Mouse (Mus musculus): ENCODE measurements at regions not wholly inside any gene's neighbourhood (a gene's known extent, or its start where the extent isn't known, plus 50 kb on each side); places are given as distances from the start of the nearest gene placed in this dataset.
"Not testable (repeated sequence)": the region's sequence is repeated elsewhere in the genome, so short reads cannot be mapped to it uniquely, and the experiment has no call there.

DNA sequence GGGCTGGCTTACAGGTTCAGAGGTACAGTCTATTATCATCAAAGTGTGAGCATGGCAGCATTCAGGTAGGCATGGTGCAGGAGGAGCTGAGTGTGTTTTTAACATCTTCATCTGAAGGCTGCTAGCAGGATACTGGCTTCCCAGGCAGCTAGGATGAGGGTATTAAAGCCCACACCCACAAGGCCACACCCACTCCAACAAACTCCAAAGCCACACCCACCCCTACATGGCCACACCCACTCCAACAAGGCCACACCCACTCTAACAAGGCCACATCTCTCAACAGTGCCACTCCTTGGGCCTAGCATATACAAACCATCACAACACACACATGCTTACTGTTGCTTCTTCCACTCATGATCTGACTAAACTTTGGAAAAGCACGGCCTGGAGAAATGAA is 172.5 kb downstream of the Msrb3 start:
- DNase-seq (ENCODE audit: low spot score): no peak

DNA sequence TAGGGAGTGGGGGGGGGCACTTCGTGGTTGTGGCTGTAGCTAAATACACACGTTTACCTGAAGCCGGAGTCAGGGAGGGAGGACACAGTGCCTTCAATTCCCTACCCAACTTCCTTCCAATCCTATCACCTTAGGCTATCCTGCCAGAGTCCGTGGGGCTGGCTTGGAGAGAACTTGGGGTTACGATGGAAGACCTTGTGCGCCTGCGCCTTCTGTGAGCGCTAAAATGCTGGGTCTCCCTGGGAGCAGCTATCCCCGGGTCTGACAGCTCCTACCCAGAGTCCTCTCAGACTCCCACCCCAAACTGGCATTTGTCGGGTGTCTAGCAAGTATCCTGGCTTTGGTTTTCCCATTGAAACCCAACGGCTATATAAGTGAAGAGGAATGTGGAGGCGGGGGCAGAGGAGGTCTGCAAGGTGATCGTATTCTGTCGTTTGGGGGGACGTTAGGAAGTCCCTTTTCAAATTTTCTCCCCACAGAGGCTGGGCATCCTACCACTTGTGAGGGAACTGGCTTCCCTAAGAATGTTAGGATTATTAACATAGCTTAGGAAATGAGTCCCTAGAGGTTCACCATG is 176.9 kb downstream of the Msrb3 start:
- DNase-seq (ENCODE audit: low spot score): no peak

DNA sequence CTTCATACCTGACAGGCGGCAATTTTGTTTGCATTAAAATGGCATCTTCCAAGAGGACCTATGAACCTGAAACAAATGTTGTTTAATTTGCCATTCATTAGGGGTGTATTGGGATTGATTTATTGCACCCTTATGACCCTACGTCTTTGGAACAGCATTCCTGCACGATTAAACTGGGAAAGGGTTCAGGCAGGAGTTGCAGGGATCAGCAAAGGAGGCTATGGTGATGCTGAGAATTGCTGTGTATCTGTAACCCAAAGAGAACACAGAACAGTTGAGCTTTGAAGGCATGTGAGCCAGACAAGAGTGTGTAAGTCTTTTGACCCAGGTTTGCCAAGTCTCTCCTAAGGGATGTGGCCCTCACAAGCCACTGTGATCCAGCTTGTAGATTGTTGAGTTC is 177.9 kb downstream of the Msrb3 start:
- no peak for DNase-seq (ENCODE audit: low spot score)

DNA sequence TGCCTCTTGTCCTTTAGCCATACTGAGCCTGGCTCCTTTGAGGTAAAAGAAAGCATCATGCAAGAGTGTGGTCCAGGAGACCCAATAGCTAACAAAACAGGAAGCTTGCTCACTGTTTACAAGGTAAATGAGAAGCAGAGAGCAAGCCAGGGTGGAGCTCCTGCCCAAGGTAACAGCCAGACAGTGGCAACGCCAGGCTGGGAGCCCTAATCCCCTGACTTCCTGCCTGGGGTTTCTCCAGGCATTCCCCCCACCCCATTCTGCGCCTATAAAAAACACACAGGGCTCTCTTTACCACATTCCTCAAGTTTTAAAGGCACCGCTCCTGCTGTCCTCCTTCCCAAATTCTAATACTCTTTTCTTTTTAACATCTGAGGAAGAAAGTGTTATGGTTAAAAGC is 178.8 kb downstream of the Msrb3 start:
- DNase-seq (ENCODE audit: low spot score): no peak

DNA sequence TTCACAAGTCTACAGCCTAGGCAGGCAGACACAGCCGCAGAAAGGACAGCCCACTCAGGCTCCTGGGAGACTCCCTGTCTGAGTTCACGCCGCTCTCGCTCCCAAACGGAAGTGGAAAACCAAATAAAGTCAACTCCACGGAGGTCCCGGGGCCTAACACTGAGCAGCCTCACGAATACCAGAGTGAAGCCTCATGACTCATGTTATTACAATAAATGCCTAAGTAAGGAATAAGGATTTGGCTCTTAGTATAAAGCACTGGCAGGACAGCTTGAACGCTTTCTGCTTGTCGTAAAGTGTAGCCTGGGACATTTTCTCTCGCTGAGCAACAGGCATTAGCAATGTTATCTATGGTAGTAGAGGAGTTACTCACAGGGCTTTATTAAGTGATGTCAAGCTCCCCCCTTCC is 181.7 kb downstream of the Msrb3 start:
- DNase-seq (ENCODE audit: low spot score): no peak

DNA sequence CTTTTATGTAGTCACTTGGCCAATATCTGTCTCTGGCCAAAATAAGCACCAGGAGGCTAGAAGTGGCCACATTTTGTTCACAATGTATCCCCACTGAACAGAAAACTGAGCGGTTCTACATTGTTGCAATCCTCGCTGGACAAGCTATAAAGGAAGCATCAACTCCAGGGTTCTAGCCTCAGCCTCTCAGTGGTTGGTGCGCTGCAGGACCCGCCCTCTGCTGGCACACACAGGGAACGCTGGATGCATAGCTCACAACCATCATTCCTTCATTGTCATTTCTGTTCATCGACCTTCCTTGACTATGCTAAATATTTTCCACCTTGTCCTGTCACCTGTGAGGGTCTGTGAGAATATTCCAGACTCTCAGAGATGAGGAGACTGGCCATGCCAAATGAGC is 182.5 kb downstream of the Msrb3 start:
- no peak for DNase-seq (ENCODE audit: low spot score)

DNA sequence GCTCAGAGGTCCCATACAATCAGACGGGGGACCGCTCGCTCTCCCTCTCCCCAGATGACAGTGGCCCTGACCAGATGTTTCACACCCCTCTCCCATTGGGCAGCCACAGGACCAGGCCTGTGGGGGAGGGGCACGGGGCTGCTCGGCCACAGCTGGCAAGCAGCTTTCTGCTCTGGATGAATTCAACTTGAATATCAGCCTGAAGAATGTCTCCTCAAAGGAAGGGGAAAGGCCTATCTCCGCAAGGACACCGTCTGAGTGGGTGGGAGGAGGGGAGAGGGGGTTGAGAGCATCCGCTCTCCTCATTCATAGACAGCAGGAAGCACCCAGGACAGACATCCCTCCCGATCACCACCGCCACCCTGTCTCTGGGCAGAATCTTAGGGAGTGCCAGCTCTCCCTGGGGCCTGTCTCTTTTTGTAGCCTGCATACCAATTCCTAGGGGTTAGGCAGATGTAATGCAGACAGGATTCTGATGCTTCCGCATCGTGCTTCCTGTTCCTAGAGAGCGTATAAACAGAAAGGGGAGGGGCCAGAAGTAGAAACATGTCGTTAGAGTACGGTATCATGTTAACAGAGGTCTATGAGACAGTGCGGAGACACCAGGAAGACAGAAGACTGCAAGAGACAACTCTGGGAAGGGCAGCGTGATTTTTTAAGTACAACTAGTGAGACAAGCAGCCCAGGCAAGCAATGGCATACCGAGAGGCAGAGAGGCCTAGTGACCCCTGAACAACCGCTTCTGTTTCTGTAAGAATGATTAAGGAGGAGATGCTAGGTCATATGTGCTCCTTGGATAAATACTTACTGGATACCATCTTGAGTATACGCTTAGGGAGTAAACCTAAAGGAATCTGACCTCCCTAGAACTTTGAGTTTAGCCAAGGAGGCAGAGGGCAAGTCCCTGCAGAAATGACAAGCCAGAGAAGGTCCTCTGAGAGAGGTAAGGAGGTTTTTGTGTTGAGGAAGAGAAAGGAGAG is 190.8 kb downstream of the Msrb3 start:
- DNase-seq (ENCODE audit: low spot score): no peak

DNA sequence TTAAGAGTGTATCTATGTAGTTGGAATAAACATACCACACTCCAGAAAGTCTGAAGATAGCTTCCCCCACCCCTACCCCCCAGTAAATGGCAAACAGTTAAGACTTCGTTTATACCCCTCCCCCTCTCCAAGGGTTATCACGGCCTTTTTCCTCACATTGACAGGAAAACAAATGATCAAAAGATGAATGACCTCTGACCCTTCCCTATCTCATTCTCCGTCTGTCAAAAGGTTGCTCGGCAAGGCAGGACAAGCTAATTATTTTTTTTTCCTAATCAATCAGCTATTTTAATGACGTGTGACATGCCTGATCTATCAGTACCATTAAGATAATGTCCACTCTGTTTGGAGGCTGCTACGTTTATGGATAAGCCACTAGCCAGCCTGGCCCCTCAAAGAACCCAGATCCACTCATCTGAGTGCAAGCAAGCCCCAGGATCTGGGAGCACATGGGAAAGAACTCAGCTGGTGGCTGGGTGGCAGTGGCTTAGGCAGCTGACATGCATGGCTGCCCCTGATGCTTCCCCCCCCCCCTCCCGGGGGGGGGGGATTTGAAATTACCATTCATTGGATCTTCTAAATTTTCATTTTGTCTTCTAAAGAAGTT is 192.1 kb downstream of the Msrb3 start:
- no peak for DNase-seq (ENCODE audit: low spot score)

DNA sequence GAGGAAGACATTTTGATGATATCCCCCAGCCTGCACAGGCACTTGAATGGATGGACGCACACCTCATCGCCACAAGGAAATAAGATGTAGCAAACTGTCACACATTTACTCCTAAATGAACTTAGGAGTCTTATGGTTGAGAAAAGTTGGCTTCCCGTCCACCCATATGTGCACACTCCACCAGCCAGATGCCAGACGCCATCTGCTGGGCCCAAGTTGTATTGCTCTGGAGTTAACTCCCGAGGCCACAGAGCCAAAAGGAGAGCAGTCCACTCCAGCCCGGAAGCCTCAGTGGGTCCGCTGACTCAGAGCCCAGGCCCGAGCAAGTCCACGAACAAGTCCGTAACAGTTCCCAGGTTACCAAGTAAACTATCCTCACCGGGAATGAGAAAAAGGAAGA is 197.1 kb downstream of the Msrb3 start:
- DNase-seq (ENCODE audit: low spot score): peak; percentile 66

DNA sequence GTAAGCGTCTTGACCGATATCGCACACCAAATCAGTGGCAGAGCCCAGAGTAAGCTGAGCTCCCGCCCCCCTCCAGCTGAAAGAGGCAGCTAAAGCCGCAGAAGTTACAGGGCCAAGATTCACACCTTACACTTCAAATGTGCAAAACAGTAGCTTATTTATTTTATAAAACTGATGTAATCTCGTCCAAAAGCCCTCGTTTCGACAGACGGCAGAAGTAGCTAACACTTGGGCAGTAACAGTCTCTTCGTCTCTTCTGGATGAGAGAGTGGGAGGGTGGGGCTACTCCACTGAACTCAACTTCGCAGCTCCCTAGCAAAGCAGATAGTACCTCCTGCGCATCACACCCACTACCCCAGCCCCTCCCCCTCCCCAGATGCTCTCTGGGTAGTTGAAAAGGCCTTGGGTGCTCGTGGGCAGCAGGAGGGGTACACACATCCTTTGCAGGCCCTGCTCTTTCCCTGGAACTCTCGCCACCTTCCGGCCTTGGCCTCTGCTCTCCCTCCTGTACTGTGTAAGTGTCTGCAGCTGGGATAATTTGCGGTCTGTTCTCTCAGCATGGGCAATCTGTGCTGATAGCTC is 201.5 kb downstream of the Msrb3 start:
- no peak for DNase-seq (ENCODE audit: low spot score)

DNA sequence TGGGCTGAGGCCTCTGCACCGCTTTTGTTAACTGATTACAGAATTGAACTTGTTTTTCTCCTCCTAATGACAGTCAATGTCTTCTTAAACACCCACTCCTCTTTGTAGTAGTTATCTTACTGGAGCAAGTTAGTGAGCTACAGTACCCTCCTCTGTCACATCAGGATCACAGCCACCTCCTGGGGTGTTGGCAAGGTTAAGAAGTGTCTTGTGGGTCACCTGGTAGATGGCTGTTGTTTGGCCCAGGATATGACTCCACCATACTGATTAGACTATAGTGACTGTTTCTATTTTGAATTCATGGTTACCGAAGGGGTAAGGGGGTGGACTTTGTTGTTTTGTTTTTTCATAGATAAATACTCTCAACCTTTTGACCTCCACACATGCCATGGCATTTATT is 202.4 kb downstream of the Msrb3 start:
- DNase-seq (ENCODE audit: low spot score): no peak

DNA sequence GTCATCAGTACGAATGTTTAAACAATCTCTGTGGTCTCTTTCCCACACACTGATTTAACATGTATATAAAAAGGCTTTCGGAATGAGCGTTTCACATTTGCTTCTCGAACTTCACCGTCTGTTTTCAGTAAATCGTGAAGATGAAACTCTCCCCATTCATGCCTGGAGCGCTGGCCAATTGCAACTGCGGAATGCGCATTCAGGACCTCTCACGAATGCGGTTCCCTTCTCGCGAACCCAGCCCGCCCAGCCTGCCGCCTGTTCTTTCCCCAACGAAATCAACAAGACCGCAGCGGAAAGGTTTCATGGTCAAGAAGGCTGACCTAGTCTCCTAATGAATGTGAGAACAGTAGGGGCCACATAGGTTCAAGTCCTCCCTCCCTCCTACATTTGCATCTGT is 204.4 kb downstream of the Msrb3 start:
- DNase-seq (ENCODE audit: low spot score): no peak

DNA sequence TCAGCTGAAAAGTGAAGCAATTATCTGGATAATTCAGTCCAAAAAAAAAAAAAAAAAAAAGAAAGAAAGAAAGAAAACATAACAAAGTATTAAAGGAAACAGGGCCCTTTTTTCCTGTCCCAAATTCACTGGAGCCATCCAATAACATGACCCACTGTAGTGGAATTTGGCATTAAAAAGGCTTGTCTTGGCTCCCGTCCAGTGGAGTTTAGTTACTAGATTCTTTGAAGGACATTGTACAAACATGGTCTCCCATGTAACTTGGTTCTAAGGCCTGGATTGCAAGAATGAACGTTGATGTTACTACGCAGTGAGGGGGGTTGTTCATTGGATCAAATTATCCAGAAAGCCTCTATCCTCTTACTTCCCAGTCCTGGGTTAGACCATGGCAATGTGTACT is 207.4 kb downstream of the Msrb3 start:
- DNase-seq (ENCODE audit: low spot score): no peak

DNA sequence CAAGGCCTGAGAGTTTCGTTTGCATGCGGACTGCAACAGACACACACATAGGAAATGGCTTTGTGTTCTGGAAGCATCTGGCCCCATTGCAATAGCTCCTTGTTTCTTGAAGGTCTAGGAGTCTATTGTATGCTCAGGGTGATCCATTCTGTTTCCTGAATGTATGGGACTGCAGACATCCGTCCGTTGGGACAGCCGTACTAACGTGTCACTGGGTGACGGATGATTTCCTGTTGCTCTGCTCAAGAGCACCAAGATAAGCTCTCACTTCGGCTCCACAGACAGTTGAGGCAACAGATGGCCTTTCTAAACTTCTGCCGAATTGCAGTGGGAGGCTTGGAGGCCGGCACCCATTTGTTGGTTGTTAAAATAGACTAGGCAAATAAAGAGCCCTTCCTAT is 209.9 kb upstream of the Hmga2 start:
- no peak for DNase-seq (ENCODE audit: low spot score)

DNA sequence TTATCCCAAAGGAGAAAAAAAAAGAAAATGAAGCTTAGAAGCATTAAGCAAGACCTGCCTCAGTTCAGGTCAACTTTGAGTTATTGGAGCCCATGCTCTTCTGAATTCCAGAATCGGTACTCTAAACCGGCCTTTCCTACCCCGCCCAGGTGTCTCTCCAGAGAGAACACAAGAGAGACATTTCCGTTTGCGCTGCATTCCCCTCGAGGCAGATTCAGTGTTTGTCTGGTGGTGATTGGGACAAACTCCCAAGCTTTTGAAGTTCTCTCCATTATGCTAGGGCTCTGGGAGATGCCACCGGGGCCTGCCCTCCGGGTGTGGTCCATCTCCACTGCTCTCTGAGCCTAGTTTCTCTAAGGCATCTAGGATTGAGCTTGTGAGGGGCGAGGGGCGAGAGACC is 205.8 kb upstream of the Hmga2 start:
- no peak for DNase-seq (ENCODE audit: low spot score)

DNA sequence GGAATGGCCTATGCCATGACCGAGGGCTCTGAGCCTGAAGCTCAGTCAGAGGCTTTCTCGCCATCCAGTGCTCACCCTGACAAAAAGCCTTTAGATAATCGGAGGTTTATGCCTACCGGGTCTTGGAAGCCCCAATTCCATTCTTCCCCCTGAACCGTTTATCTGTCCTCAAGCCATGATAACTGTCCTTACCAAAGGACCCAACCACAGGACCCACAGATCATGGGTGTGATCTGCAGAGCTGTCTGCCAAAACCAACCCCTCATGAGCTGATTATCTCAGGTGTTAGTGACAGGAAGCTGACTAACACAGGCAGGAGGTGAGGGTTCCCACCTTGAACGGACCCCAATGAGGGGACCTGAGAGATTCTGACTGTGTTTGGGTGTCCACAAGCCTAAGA is 203.7 kb upstream of the Hmga2 start:
- DNase-seq (ENCODE audit: low spot score): no peak

DNA sequence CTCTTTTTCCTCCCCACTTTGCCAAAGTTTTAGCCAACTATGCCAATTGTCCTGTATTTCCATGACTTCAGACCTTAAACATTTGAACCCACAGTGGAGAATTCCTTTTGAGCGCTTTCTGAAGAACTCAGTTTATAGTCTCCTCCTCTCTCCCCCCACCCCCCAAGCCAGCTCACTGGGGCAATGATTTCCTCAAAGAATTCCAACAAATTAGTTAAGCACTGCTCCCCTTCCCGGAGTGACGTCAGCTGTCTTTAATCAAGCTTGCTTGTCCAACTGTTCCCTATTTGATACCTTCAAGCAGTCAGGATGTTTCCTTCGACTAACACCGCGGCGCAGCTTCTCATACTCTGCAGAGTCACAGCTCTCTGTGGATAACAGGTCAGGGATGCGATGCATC is 202.0 kb upstream of the Hmga2 start:
- DNase-seq (ENCODE audit: low spot score): no peak

DNA sequence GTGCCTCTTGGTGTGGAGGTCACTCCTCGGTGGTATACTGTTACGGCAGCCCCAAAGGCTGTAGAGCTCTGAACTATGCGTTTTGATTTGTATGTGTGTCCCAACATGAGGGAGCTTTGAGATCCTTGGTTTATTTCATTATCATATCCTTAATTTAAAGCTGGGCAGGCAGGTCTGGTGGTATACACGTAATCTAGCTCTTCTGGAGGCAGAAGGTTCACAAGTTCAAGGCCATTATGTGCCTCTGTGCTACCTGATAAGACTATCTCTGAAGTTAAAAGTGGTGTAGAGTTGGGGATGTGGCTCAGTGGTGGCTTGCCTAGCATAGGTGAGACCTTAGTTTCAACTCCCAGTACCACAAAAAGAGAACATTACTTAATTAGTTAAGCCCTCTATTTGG is 199.1 kb upstream of the Hmga2 start:
- DNase-seq (ENCODE audit: low spot score): no peak

DNA sequence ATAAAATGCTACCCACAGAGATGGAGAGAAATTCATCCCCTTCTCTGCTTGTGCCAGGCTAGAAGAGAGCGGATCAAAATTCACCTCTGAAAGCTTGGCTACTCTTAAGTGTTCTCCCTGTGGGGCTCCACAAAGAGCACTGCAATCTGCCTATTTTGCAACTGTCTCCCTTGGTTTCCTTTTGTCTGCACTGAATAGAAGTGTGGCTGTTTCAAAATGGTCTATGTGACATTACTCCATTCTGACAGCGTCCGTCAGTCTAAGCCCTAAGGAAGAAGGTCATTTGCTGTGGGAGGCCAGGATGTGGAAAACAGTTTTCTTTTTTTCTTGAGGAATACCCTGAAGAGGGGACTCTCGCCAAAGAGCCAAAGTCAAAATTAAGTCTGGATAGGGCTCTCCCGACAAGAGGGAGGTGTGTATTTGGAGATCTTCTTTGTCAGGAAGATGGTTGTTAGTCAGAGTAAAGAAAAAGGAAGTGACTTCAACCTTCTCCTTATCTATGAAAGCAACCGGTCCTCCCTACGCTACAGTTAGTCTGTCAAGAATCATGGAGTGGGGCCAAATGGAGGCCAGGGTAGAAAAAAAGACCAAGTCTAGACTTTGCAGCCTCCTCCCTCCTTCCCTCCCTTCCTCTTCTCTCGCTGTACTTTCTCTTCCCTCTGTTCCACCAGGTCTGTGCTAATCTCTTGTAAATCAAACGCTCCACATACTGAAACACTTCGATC is 198.2 kb upstream of the Hmga2 start:
- no peak for DNase-seq (ENCODE audit: low spot score)

DNA sequence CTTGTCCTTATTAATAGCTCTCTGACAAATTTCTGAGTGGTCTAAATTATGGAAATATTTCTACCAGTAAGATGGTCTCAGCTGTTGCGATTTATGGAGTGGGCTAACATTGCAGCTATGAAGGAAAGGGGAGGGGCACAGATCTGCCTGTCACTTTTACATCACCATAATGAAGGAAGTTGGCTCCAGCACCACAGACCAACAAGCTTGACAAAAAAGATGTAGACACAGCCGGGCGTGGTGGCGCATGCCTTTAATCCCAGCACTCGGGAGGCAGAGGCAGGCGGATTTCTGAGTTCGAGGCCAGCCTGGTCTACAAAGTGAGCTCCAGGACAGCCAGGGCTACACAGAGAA is 191.4 kb upstream of the Hmga2 start:
- not testable (repeated sequence) for DNase-seq (ENCODE audit: low spot score)

DNA sequence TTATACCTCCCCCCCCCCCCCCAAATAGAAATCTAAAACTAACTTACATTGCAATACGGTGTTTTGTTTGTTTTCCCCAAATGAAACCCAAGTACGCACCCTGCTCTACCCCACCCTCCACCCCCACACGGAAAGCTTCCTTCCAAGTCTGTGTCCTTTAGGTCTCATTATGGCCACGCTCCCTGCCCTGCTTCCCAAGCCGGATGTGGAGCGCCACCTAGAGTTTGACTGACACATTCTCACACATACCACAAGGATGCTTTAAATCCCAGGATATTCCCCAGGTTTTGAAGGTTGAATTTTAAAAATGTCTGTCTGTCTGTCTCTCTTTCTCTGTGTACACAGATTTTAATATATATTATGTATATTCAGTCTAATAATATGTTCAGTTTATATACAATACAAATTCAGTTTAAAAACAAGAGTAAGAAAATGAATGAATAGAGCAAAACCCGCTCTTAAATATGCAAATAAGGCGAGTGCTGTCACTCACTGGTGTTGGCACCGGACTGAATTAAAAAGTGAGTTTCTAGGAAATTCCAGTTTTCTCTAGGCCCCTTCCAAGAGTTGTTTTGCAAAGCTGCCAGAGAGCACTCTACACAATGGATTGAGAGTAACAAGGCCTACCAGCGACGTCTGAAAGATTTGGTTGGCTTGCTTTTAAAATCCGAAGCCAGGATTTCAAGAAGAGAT is 190.9 kb upstream of the Hmga2 start:
- peak; percentile 17 for DNase-seq (ENCODE audit: low spot score)

All from T-cell, adult 2 months (primary cell).